In genomic region chr11:3749831-3750230, GRCm38 (mm10) we compare ENCODE assay signal across 19 mouse cellular contexts.
A peak's percentile ranks its signal among the peaks of the same experiment; 100 is the strongest.
DNase-seq lines count a peak whose midpoint lies in the region; ATAC-seq and TF ChIP-seq lines count a peak whose summit lies in the region.
"Had no signal": no experiment of that assay in that cellular context is flagged by ENCODE, and none has a peak within 500 bp of the region (broad histone marks: within the 10 kb centered on the region; RNA-seq: fewer than 3 reads in every experiment).

No protein-coding gene starts in this region.

- no peaks in the 10 kb centered on the region for H3K9me3 ChIP-seq in forebrain, postnatal 0 days (ENCODE audit: low read length)
- H3K9me3 ChIP-seq in forebrain, embryonic 16.5 days (ENCODE audit: control insufficient read depth, low read length): no peaks in the 10 kb centered on the region
- H3K9me3 ChIP-seq in liver, postnatal 0 days (ENCODE audit: low read length): no peaks in the 10 kb centered on the region
- no peaks in the 10 kb centered on the region for H3K9me3 ChIP-seq in liver, embryonic 12.5 days (replicated peaks)
- no peaks in the 10 kb centered on the region for H3K9me3 ChIP-seq in neural tube, embryonic 15.5 days (replicated peaks)
- H3K9me3 ChIP-seq: hindbrain, embryonic 12.5 days; lung, embryonic 15.5 days; megakaryocyte, embryonic 14.5 days; neural tube, embryonic 13.5 days had no signal

- no peaks in the 10 kb centered on the region for H3K79me3 ChIP-seq in C2C12 (ENCODE audit: low read depth)

- no peak overlapping the region for H3K4me3 ChIP-seq in forebrain, postnatal 0 days (ENCODE audit: low read depth, low read length)
- H3K4me3 ChIP-seq in forebrain, embryonic 16.5 days (replicated peaks; ENCODE audit: low read length): no peak overlapping the region
- no peak overlapping the region for H3K4me3 ChIP-seq in liver, postnatal 0 days (ENCODE audit: low read depth, low read length)
- no peak overlapping the region for H3K4me3 ChIP-seq in liver, embryonic 12.5 days
- H3K4me3 ChIP-seq in C2C12 (ENCODE audit: insufficient read depth, poor library complexity, severe bottlenecking): no peak overlapping the region
- H3K4me3 ChIP-seq in neural tube, embryonic 15.5 days (replicated peaks): no peak overlapping the region
- H3K4me3 ChIP-seq: erythroblast, embryonic 14.5 days; gastrocnemius, adult 2 months; heart, adult 2 months; hindbrain, embryonic 12.5 days; lung, embryonic 15.5 days; megakaryocyte, embryonic 14.5 days; neural tube, embryonic 13.5 days had no signal

- no peak for ATAC-seq in forebrain, postnatal 0 days
- ATAC-seq in forebrain, embryonic 16.5 days: no peak
- ATAC-seq in liver, postnatal 0 days: no peak
- ATAC-seq in liver, embryonic 12.5 days: no peak
- peak; percentile 42; the same call in 1 of the 2 replicates for ATAC-seq in common myeloid progenitor, adult 5-6 weeks (replicated peaks; ENCODE audit: low read depth, poor library complexity, severe bottlenecking)
- ATAC-seq in neural tube, embryonic 15.5 days (ENCODE audit: low FRiP score): no peak
- ATAC-seq: forebrain, embryonic 14.5 days; intestine, embryonic 16.5 days had no signal

- DNase-seq in forebrain, postnatal 0 days: no peak
- no peak for DNase-seq in liver, postnatal 0 days
- DNase-seq in gastrocnemius, adult 8-10 months (ENCODE audit: low spot score in 2 of 2): no peak
- DNase-seq: cerebellum, postnatal 14 days; gastrocnemius, adult 2 months; heart, adult 2 months; kidney, postnatal 14 days had no signal

- TF ChIP-seq CTCF in forebrain, postnatal 0 days (IDR thresholded peaks at IDR 0.05; ENCODE audit: low read depth): 0 out of 2 replicates have a peak, but pooled peaks have one; percentile 20
- TF ChIP-seq CTCF in liver, postnatal 0 days (IDR thresholded peaks at IDR 0.05; ENCODE audit: low read depth): 0 out of 2 replicates have a peak, but pooled peaks have one; percentile 12
- TF ChIP-seq CTCF in C2C12 (IDR thresholded peaks at IDR 0.05; ENCODE audit: control insufficient read depth, insufficient read depth, insufficient read length): no peak

- 32% methylated on average over 7 of the region's 7 CpGs for WGBS in forebrain, postnatal 0 days
- WGBS in forebrain, embryonic 16.5 days: 36% methylated on average over 7 of the region's 7 CpGs
- WGBS in liver, postnatal 0 days (ENCODE audit: insufficient replicate concordance): 18% methylated on average over 7 of the region's 7 CpGs
- 13% methylated on average over 7 of the region's 7 CpGs for WGBS in liver, embryonic 12.5 days (ENCODE audit: insufficient replicate concordance)
- WGBS in neural tube, embryonic 15.5 days: 37% methylated on average over 7 of the region's 7 CpGs

- H3K36me3 ChIP-seq in forebrain, postnatal 0 days (ENCODE audit: insufficient read depth): no peaks in the 10 kb centered on the region
- no peaks in the 10 kb centered on the region for H3K36me3 ChIP-seq in forebrain, embryonic 16.5 days (ENCODE audit: control insufficient read depth, insufficient read depth)
- no peaks in the 10 kb centered on the region for H3K36me3 ChIP-seq in liver, postnatal 0 days (replicated peaks; ENCODE audit: insufficient read depth, low read length)
- H3K36me3 ChIP-seq in liver, embryonic 12.5 days: no peaks in the 10 kb centered on the region
- no peaks in the 10 kb centered on the region for H3K36me3 ChIP-seq in C2C12 (ENCODE audit: control insufficient read depth, insufficient read depth)
- no peaks in the 10 kb centered on the region for H3K36me3 ChIP-seq in neural tube, embryonic 15.5 days
- H3K36me3 ChIP-seq: hindbrain, embryonic 12.5 days; lung, embryonic 15.5 days; neural tube, embryonic 13.5 days had no signal

- no peak for TF ChIP-seq EP300 in liver, postnatal 0 days (IDR thresholded peaks at IDR 0.05; ENCODE audit: low read depth)

- H3K79me2 ChIP-seq in C2C12 (ENCODE audit: control insufficient read depth, insufficient read depth): no peaks in the 10 kb centered on the region

- no peak overlapping the region for H3K9ac ChIP-seq in forebrain, postnatal 0 days
- no peak overlapping the region for H3K9ac ChIP-seq in forebrain, embryonic 16.5 days (replicated peaks; ENCODE audit: low read depth, low read length)
- no peak overlapping the region for H3K9ac ChIP-seq in liver, postnatal 0 days (replicated peaks)
- H3K9ac ChIP-seq in liver, embryonic 12.5 days: no peak overlapping the region
- H3K9ac ChIP-seq in neural tube, embryonic 15.5 days (replicated peaks): no peak overlapping the region
- H3K9ac ChIP-seq: hindbrain, embryonic 12.5 days; lung, embryonic 15.5 days; neural tube, embryonic 13.5 days had no signal

- no peak overlapping the region for H3K4me2 ChIP-seq in forebrain, postnatal 0 days (ENCODE audit: low read depth)
- H3K4me2 ChIP-seq in forebrain, embryonic 16.5 days (ENCODE audit: low read length): no peak overlapping the region
- H3K4me2 ChIP-seq in liver, postnatal 0 days (ENCODE audit: low read depth, low read length): no peak overlapping the region
- H3K4me2 ChIP-seq in liver, embryonic 12.5 days: no peak overlapping the region
- no peak overlapping the region for H3K4me2 ChIP-seq in neural tube, embryonic 15.5 days
- H3K4me2 ChIP-seq: hindbrain, embryonic 12.5 days; lung, embryonic 15.5 days; neural tube, embryonic 13.5 days had no signal

- H3K4me1 ChIP-seq in forebrain, postnatal 0 days (ENCODE audit: insufficient read depth): no peaks in the 10 kb centered on the region
- H3K4me1 ChIP-seq in forebrain, embryonic 16.5 days (replicated peaks; ENCODE audit: control insufficient read depth, insufficient read depth, low read length): no peaks in the 10 kb centered on the region
- H3K4me1 ChIP-seq in liver, postnatal 0 days (ENCODE audit: insufficient read depth): peaks cover 2% of the 10 kb centered on the region; the same call in 1 of the 2 replicates
- no peaks in the 10 kb centered on the region for H3K4me1 ChIP-seq in liver, embryonic 12.5 days
- 0 out of 2 replicates have a peak, but pooled peaks cover 3% of the 10 kb centered on the region for H3K4me1 ChIP-seq in neural tube, embryonic 15.5 days
- H3K4me1 ChIP-seq: hindbrain, embryonic 12.5 days; lung, embryonic 15.5 days; neural tube, embryonic 13.5 days had no signal

- H3ac ChIP-seq in C2C12 (ENCODE audit: control insufficient read depth, insufficient read length, low read depth): no peak overlapping the region

- no peaks in the 10 kb centered on the region for H3K27me3 ChIP-seq in forebrain, postnatal 0 days (ENCODE audit: insufficient read depth, low read length)
- H3K27me3 ChIP-seq in forebrain, embryonic 16.5 days (replicated peaks; ENCODE audit: control insufficient read depth, insufficient read depth, low read length): no peaks in the 10 kb centered on the region
- H3K27me3 ChIP-seq in liver, postnatal 0 days (ENCODE audit: insufficient read depth, low read length): peaks cover 10% of the 10 kb centered on the region; the same call in 1 of the 2 replicates
- 0 out of 2 replicates have a peak, but pooled peaks cover 11% of the 10 kb centered on the region for H3K27me3 ChIP-seq in liver, embryonic 12.5 days (replicated peaks)
- no peaks in the 10 kb centered on the region for H3K27me3 ChIP-seq in C2C12 (ENCODE audit: control insufficient read depth, insufficient read depth, insufficient read length)
- H3K27me3 ChIP-seq in neural tube, embryonic 15.5 days (replicated peaks): no peaks in the 10 kb centered on the region
- H3K27me3 ChIP-seq: hindbrain, embryonic 12.5 days; lung, embryonic 15.5 days; neural tube, embryonic 13.5 days had no signal

- no peak overlapping the region for H3K27ac ChIP-seq in forebrain, postnatal 0 days (ENCODE audit: low read depth, low read length)
- H3K27ac ChIP-seq in forebrain, embryonic 16.5 days (ENCODE audit: low read length): no peak overlapping the region
- H3K27ac ChIP-seq in liver, postnatal 0 days (ENCODE audit: low read depth): no peak overlapping the region
- H3K27ac ChIP-seq in liver, embryonic 12.5 days: no peak overlapping the region
- H3K27ac ChIP-seq in neural tube, embryonic 15.5 days (replicated peaks): no peak overlapping the region
- H3K27ac ChIP-seq: gastrocnemius, adult 2 months; heart, adult 2 months; hindbrain, embryonic 12.5 days; lung, embryonic 15.5 days; neural tube, embryonic 13.5 days had no signal

TF ChIP-seq in C2C12, 6 proteins besides CTCF, POLR2A, EP300 and RAD21:
- no peak for TF ChIP-seq FOSL1 (IDR thresholded peaks at IDR 0.05; ENCODE audit: insufficient read depth, low read length, poor library complexity, severe bottlenecking)
- TF ChIP-seq USF1 (IDR thresholded peaks at IDR 0.05; ENCODE audit: low read depth): peak; percentile 80
